ENCODE assay signal across 9 mouse cellular contexts in genomic region chr10:109921368-109921767, GRCm38 (mm10).
DNase-seq lines count a peak whose midpoint lies in the region; ATAC-seq and TF ChIP-seq lines count a peak whose summit lies in the region.
"Had no signal": no experiment of that assay in that cellular context is flagged by ENCODE, and none has a peak within 500 bp of the region (broad histone marks: within the 10 kb centered on the region; RNA-seq: fewer than 3 reads in every experiment).

No protein-coding gene starts in this region.

- no peak for ATAC-seq in heart, embryonic 11.5 days (replicated peaks; ENCODE audit: insufficient number of reproducible peaks, low FRiP score, low TSS enrichment)
- ATAC-seq in lung, embryonic 16.5 days (ENCODE audit: low read depth) = peak; percentile 54
- ATAC-seq in stomach, postnatal 0 days (ENCODE audit: low FRiP score, low TSS enrichment) = no peak

- H3K27ac ChIP-seq in heart, embryonic 11.5 days (ENCODE audit: low read depth, low read length) = no peak overlapping the region
- no peak overlapping the region for H3K27ac ChIP-seq in lung, embryonic 16.5 days (ENCODE audit: low read length)
- no peak overlapping the region for H3K27ac ChIP-seq in stomach, postnatal 0 days (replicated peaks)
- H3K27ac ChIP-seq: liver, embryonic 14.5 days had no signal

- H3K4me3 ChIP-seq in heart, embryonic 11.5 days (ENCODE audit: low read depth, low read length) = no peak overlapping the region
- peak overlapping the region; percentile 39 for H3K4me3 ChIP-seq in lung, embryonic 16.5 days (ENCODE audit: low read length)
- H3K4me3 ChIP-seq in stomach, postnatal 0 days (ENCODE audit: low read depth, low read length) = no peak overlapping the region

- no peaks in the 10 kb centered on the region for H3K9me3 ChIP-seq in heart, embryonic 11.5 days (replicated peaks; ENCODE audit: control insufficient read depth, low read length)
- no peaks in the 10 kb centered on the region for H3K9me3 ChIP-seq in lung, embryonic 16.5 days (ENCODE audit: control insufficient read depth, low read length)
- H3K9me3 ChIP-seq in stomach, postnatal 0 days (ENCODE audit: control insufficient read depth, low read length) = no peaks in the 10 kb centered on the region

- no peak for TF ChIP-seq CTCF in stomach, postnatal 0 days (IDR thresholded peaks at IDR 0.05; ENCODE audit: low read depth)

- H3K36me3 ChIP-seq in heart, embryonic 11.5 days (ENCODE audit: control insufficient read depth, insufficient read depth, low read length) = no peaks in the 10 kb centered on the region
- no peaks in the 10 kb centered on the region for H3K36me3 ChIP-seq in lung, embryonic 16.5 days (ENCODE audit: control insufficient read depth, insufficient read depth, low read length)
- H3K36me3 ChIP-seq in stomach, postnatal 0 days (ENCODE audit: control insufficient read depth, insufficient read depth, low read length) = no peaks in the 10 kb centered on the region

- H3K4me2 ChIP-seq in heart, embryonic 11.5 days = 0 out of 2 replicates have a peak overlapping the region, but pooled peaks have one; percentile 4
- H3K4me2 ChIP-seq in lung, embryonic 16.5 days (ENCODE audit: low read depth, low read length) = peak overlapping the region; percentile 40
- H3K4me2 ChIP-seq in stomach, postnatal 0 days (replicated peaks; ENCODE audit: low read depth) = peak overlapping the region; percentile 29; the same call in 1 of the 2 replicates

- DNase-seq in cerebellum, postnatal 14 days = peak; percentile 31 to 47
- DNase-seq in cerebellum, adult 9-11 months = no peak
- peak; percentile 35 for DNase-seq in Muller cell, postnatal 12 days (ENCODE audit: inconsistent ontology term)
- no peak for DNase-seq in stomach, postnatal 0 days (ENCODE audit: low spot score)
- DNase-seq in frontal cortex, postnatal 14 days (ENCODE audit: low spot score in 2 of 2) = no peak
- no peak for DNase-seq in T-cell, adult 2 months (ENCODE audit: low spot score)

- H3K27me3 ChIP-seq in heart, embryonic 11.5 days (ENCODE audit: control insufficient read depth, insufficient read depth, low read length) = no peaks in the 10 kb centered on the region
- no peaks in the 10 kb centered on the region for H3K27me3 ChIP-seq in lung, embryonic 16.5 days (ENCODE audit: control insufficient read depth, insufficient read depth, low read depth, low read length)
- no peaks in the 10 kb centered on the region for H3K27me3 ChIP-seq in stomach, postnatal 0 days (ENCODE audit: control insufficient read depth, insufficient read depth, low read length)

- 34% methylated on average over 11 of the region's 11 CpGs for WGBS in heart, embryonic 11.5 days (ENCODE audit: insufficient replicate concordance)
- WGBS in lung, embryonic 16.5 days = 34% methylated on average over 11 of the region's 11 CpGs
- WGBS in stomach, postnatal 0 days = 56% methylated on average over 11 of the region's 11 CpGs

- no peak for TF ChIP-seq EP300 in stomach, postnatal 0 days (optimal IDR thresholded peaks at IDR 0.05)

- no peaks in the 10 kb centered on the region for H3K4me1 ChIP-seq in heart, embryonic 11.5 days (ENCODE audit: control insufficient read depth, insufficient read depth, low read length)
- no peaks in the 10 kb centered on the region for H3K4me1 ChIP-seq in lung, embryonic 16.5 days (replicated peaks; ENCODE audit: control insufficient read depth, insufficient read depth, low read length)
- H3K4me1 ChIP-seq in stomach, postnatal 0 days (replicated peaks; ENCODE audit: control insufficient read depth, insufficient read depth) = no peaks in the 10 kb centered on the region

- no peak overlapping the region for H3K9ac ChIP-seq in heart, embryonic 11.5 days (ENCODE audit: low read depth, low read length)
- peak overlapping the region; percentile 1; the same call in 1 of the 2 replicates for H3K9ac ChIP-seq in lung, embryonic 16.5 days (ENCODE audit: low read length)
- H3K9ac ChIP-seq in stomach, postnatal 0 days (ENCODE audit: low read length) = no peak overlapping the region
- H3K9ac ChIP-seq: liver, embryonic 14.5 days had no signal

Comparison
In these comparisons a context has a peak if more than half of its experiments do, and no peak if none do; other contexts are left out.
1. DNase-seq: peak in cerebellum, postnatal 14 days (2 of 2) and Muller cell, postnatal 12 days (single experiment); none in cerebellum, adult 9-11 months (single experiment), stomach, postnatal 0 days (single experiment), frontal cortex, postnatal 14 days (0 of 2) and T-cell, adult 2 months (single experiment).
2. Peak in every context shown above with its lines, with median percentiles within 50 percentile points of each other: H3K4me2 ChIP-seq.